Mouse (Mus musculus) hindbrain, postnatal 0 days (tissue): ENCODE measurements around the gene Paqr7. TPM values are rescaled to one million over a fixed set of nuclear protein-coding genes. Genes with fewer than 3 reads are reported as not detected.
A peak's percentile ranks its signal among the peaks of the same experiment; 100 is the strongest.

Source experiments
- ATAC-seq: fragments of 200-750 bp; cut with Nextera tagmentation; 2 replicates; pipeline ENCODE4 v1.8.0; 2017; ENCODE audit warnings: mild to moderate bottlenecking, moderate TSS enrichment, moderate library complexity
- DNase-seq: peaks from one replicate; pipeline ENCODE4 v3.0.0-alpha.2; 2015; ENCODE audit warnings: low spot score
- H3K27ac ChIP-seq: fragments of 300-500 bp; sonication (generic); 2 replicates; pipeline ENCODE4 v1.5.1; 2014; ENCODE audit warnings: mild to moderate bottlenecking
- H3K27me3 ChIP-seq: fragments of 300-500 bp; sonication (generic); 2 replicates; pipeline ENCODE4 v1.6.1; 2014; ENCODE audit warnings: low read length, mixed read lengths; ENCODE audit not compliant: insufficient read depth
- H3K36me3 ChIP-seq: fragments of 300-500 bp; sonication (generic); 2 replicates; pipeline ENCODE4 v1.6.1; 2014; ENCODE audit warnings: low read length, mixed read lengths; ENCODE audit not compliant: insufficient read depth
- H3K4me1 ChIP-seq: fragments of 300-500 bp; sonication (generic); 2 replicates; pipeline ENCODE4 v1.6.1; 2014; ENCODE audit warnings: antibody characterized with exemption, low read length, mixed read lengths; ENCODE audit not compliant: insufficient read depth
- H3K4me2 ChIP-seq: fragments of 300-500 bp; sonication (generic); 2 replicates; pipeline ENCODE4 v1.6.1; 2014; ENCODE audit warnings: low read depth, mild to moderate bottlenecking, low read length, moderate library complexity, mixed read lengths
- H3K4me3 ChIP-seq: fragments of 300-500 bp; sonication (generic); 2 replicates; pipeline ENCODE4 v1.5.1; 2014; ENCODE audit warnings: low read length
- H3K9ac ChIP-seq: fragments of 300-500 bp; sonication (generic); replicated peaks from 2 replicates; pipeline ENCODE4 v1.6.1; 2014; ENCODE audit warnings: mild to moderate bottlenecking, low read length, moderate library complexity, mixed read lengths
- H3K9me3 ChIP-seq: fragments of 300-500 bp; sonication (generic); 2 replicates; pipeline ENCODE4 v1.6.1; 2016; ENCODE audit warnings: low read length, mixed read lengths
- CTCF ChIP-seq: IDR thresholded peaks from 2 replicates; pipeline ENCODE4 v1.5.1; 2016; ENCODE audit warnings: antibody characterized with exemption, control low read depth, low read depth
- WGBS: fragments of 180-500 bp; shearing (Covaris S2); extraction: QIAGEN DNeasy Blood & Tissue Kit; methylation state at CpG from one replicate; pipeline ENCODE4 v1.1.7; 2014; 5-methylcytosine and 5-hydroxymethylcytosine counted together
- polyA plus RNA-seq: library from polyadenylated mRNA; unstranded; fragments of >200 nt; fragmentation: Nextera tagmentation; extraction: Ambion mirVana; gene quantifications from 2 replicates; pipeline ENCODE4 v1.2.1, GENCODE M21; 2015
- total RNA-seq: library from RNA; depleted of rRNA; stranded (reverse); fragments of >200 nt; gene quantifications from 2 replicates; pipeline ENCODE4 v1.2.3, GENCODE M21; 2014

Gene Paqr7
- total and polyA plus RNA-seq, 2 experiments from 2014 or later: 41.1 to 142 TPM

- DNase-seq: no peak
- H3K4me3 ChIP-seq: no peak overlapping the region
- 87% methylated on average over 4 of the region's 4 CpGs for WGBS
- H3K9me3 ChIP-seq: no peaks in the 10 kb centered on the region
- ATAC-seq: no peak
- H3K9ac ChIP-seq: no peak overlapping the region
- H3K27me3 ChIP-seq: no peaks in the 10 kb centered on the region
- H3K36me3 ChIP-seq: peaks cover 29% of the 10 kb centered on the region
- no peak overlapping the region for H3K27ac ChIP-seq
- TF ChIP-seq CTCF: no peak
- H3K4me2 ChIP-seq: no peak overlapping the region
- peaks cover 14% of the 10 kb centered on the region for H3K4me1 ChIP-seq
Observed at GRCm38 (mm10) chr4:134532928-134533327, 36.4 kb downstream of the Paqr7 start.

GRCm38 (mm10) chr4:134533421-134533820 is 36.9 kb downstream of the Paqr7 start:
- Histone ChIP-seq H3K27me3 (no peaks in the 10 kb centered on the region), H3K4me3 (no peak overlapping the region), H3K36me3 (peaks cover 25% of the 10 kb centered on the region), H3K4me2 (peak overlapping the region; percentile 96), H3K4me1 (peaks cover 14% of the 10 kb centered on the region), H3K9ac (peak overlapping the region; percentile 89; the same call in 1 of the 2 replicates), H3K9me3 (no peaks in the 10 kb centered on the region), H3K27ac (0 out of 2 replicates have a peak overlapping the region, but pooled peaks have one; percentile 92)
- no peak for TF ChIP-seq CTCF
- 78% methylated on average over 4 of the region's 4 CpGs for WGBS
- DNase-seq (no peak), ATAC-seq (no peak)

GRCm38 (mm10) chr4:134534124-134534886 is 37.8 kb downstream of the Paqr7 start:
- no peak; the same call in 1 of the 2 replicates for ATAC-seq
- Histone ChIP-seq H3K4me2 (peak overlapping the region; percentile 96), H3K27ac (peak overlapping the region; percentile 92), H3K27me3 (no peaks in the 10 kb centered on the region), H3K4me3 (peak overlapping the region; percentile 96), H3K36me3 (peaks cover 16% of the 10 kb centered on the region), H3K4me1 (peaks cover 19% of the 10 kb centered on the region), H3K9me3 (no peaks in the 10 kb centered on the region), H3K9ac (peak overlapping the region; percentile 89)
- TF ChIP-seq CTCF: no peak
- 2% methylated on average over 57 of the region's 57 CpGs for WGBS
- DNase-seq: peak; percentile 72

- peak within 1 kb of the TSS; percentile 96 for H3K4me3 ChIP-seq
- peaks cover 19% of the 10 kb centered on the region for H3K4me1 ChIP-seq
- H3K9ac ChIP-seq: peak within 1 kb of the TSS; percentile 89
- H3K27me3 ChIP-seq: no peaks in the 10 kb centered on the region
- peaks cover 7% of the 10 kb centered on the region; the same call in 1 of the 2 replicates for H3K36me3 ChIP-seq
- TF ChIP-seq CTCF: no peak
- no peaks in the 10 kb centered on the region for H3K9me3 ChIP-seq
- peak within 1 kb of the TSS; percentile 96 for H3K4me2 ChIP-seq
- DNase-seq: peak; percentile 98
- peak; percentile 97 for ATAC-seq
- peak within 1 kb of the TSS; percentile 92 for H3K27ac ChIP-seq
- WGBS: under 1% methylated on average over 68 of the region's 71 CpGs
Observed at GRCm38 (mm10) chr4:134534932-134535786, 38.7 kb downstream of the Paqr7 start, which contains the start of gene Mtfr1l. TSS of gene Mtfr1l (minus strand) at chr4:134535387.

- peak overlapping the region; percentile 96 for H3K4me2 ChIP-seq
- H3K27me3 ChIP-seq: no peaks in the 10 kb centered on the region
- H3K9me3 ChIP-seq: no peaks in the 10 kb centered on the region
- ATAC-seq (peak; percentile 8; the same call in 1 of the 2 replicates), DNase-seq (no peak)
- H3K4me1 ChIP-seq: peaks cover 19% of the 10 kb centered on the region
- 2% methylated on average over 8 of the region's 8 CpGs for WGBS
- no peak for TF ChIP-seq CTCF
- H3K27ac ChIP-seq: peak overlapping the region; percentile 92; the same call in 1 of the 2 replicates
- H3K4me3 ChIP-seq: peak overlapping the region; percentile 96
- peak overlapping the region; percentile 89 for H3K9ac ChIP-seq
- peaks cover 1% of the 10 kb centered on the region; the same call in 1 of the 2 replicates for H3K36me3 ChIP-seq
Observed at GRCm38 (mm10) chr4:134535787-134536151, 39.3 kb downstream of the Paqr7 start.

GRCm38 (mm10) chr4:134538997-134539580 is 42.6 kb downstream of the Paqr7 start:
- peak; percentile 58 for DNase-seq
- WGBS: 50% methylated on average over 10 of the region's 10 CpGs

More at GRCm38 (mm10) chr4:134538997-134539580, 42.6 kb downstream of the Paqr7 start:
- no peak overlapping the region; the same call in 1 of the 2 replicates for H3K27ac ChIP-seq
- no peak for ATAC-seq
- H3K27me3 ChIP-seq: no peaks in the 10 kb centered on the region
- no peak overlapping the region for H3K9ac ChIP-seq
- peaks cover 20% of the 10 kb centered on the region; the same call in 1 of the 2 replicates for H3K36me3 ChIP-seq
- no peak for TF ChIP-seq CTCF
- H3K4me2 ChIP-seq: no peak overlapping the region
- no peaks in the 10 kb centered on the region for H3K9me3 ChIP-seq
- peaks cover 12% of the 10 kb centered on the region; the same call in 1 of the 2 replicates for H3K4me1 ChIP-seq
- no peak overlapping the region for H3K4me3 ChIP-seq
